Mouse (Mus musculus) CD4-positive, CD25-positive, alpha-beta regulatory T cell, adult 9 weeks (primary cell): ENCODE measurements around the gene Eef2kmt. TPM values are rescaled to one million over a fixed set of nuclear protein-coding genes. Genes with fewer than 3 reads are reported as not detected.

Source experiments
- polyA plus RNA-seq: library from polyadenylated mRNA; unstranded; fragments of 100-300 nt; shearing (Covaris generic); gene quantifications from one replicate; pipeline ENCODE4 v1.2.1, GENCODE M21; 2017

Gene Eef2kmt
- polyA plus RNA-seq: 57.7 TPM

DNA sequence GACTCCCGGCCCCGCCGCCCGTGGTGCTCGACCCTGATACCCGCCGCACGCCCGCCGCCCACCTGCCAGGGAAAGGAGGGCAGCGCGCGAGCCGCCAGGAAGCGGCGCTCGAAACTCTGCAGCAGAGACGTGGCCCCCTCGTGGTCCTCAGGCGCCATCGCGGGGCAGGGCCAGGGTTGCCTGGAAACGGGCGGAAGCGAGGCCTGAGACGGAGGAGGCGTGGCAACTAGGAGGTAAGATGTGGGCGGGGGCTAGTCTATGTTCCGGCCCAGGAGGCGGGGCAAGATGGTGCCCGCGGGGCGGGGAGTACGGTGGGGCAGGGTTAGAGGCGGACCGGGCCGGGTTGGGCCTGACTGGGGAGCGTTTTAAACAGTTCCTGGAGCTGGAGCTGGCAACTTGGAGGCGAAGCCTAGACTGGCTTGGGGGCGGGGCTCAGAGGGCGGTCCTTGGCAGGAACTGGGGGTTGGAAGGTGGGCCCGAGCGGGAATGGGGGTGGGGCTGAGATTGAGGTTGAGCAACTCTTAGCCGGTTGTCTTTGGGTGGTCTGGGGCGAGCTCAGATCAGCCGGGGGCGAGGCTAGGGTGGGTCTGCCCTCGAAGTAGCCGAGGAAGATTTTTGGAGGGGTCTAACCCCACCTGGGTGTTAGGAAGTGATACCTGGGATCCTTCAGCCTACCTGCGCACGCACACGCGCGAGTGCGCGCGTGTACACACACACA is at the start of gene Eef2kmt:
Gene Eef2kmt (minus strand): TSS at position 205 of the 718 bp plus-strand sequence.

GRCm38 (mm10) chr16:5233418-5234313 is 22.1 kb downstream of the Eef2kmt start, which contains the start of gene Alg1:
Gene Alg1, plus strand, starts transcription at chr16:5233621.

GRCm38 (mm10) chr16:5222140-5222539 is 33.6 kb downstream of the Eef2kmt start, which contains the start of gene AU021092:
Gene AU021092, minus strand, starts transcription at chr16:5222299.

GRCm38 (mm10) chr16:5203668-5204433 is 51.9 kb downstream of the Eef2kmt start, which contains the start of gene Nagpa:
Gene Nagpa, minus strand, starts transcription at chr16:5204012.

Other genes with a start within 250 kb of the Eef2kmt start
- not detected for gene Smim22, start 248.7 kb downstream of the Eef2kmt start, polyA plus RNA-seq
- gene Rogdi, start 242.4 kb downstream of the Eef2kmt start, polyA plus RNA-seq: 21.6 TPM
- gene Glyr1, start 206.1 kb downstream of the Eef2kmt start, polyA plus RNA-seq: 180 TPM
- 18.5 TPM for gene Ubn1, start 205.9 kb downstream of the Eef2kmt start, polyA plus RNA-seq
- 0.10 TPM for gene Ppl, start 123.6 kb downstream of the Eef2kmt start, polyA plus RNA-seq
- not detected for gene Sec14l5, start 108.9 kb downstream of the Eef2kmt start, polyA plus RNA-seq
- 9.4 TPM for gene Nagpa, start 52.0 kb downstream of the Eef2kmt start, polyA plus RNA-seq
- gene AU021092, start 33.7 kb downstream of the Eef2kmt start, polyA plus RNA-seq: not detected
- gene Alg1, start 22.4 kb downstream of the Eef2kmt start, polyA plus RNA-seq: 22.4 TPM